In genomic region chr5:142313944-142314343, GRCm38 (mm10) we compare ENCODE assay signal across 8 mouse cellular contexts.
DNase-seq lines count a peak whose midpoint lies in the region; TF ChIP-seq lines count a peak whose summit lies in the region.

No protein-coding gene starts in this region.

- intact Hi-C loops in heart, postnatal 10 days (cut with DNase I), result loop anchor here (10.0 kb wide), 1 partner anchor 1439 kb away; no protein-coding TSS in a partner anchor

- H3K4me3 ChIP-seq in layer of hippocampus, adult 2 months, result no peak overlapping the region
- H3K4me3 ChIP-seq in forebrain, embryonic 10.5 days, result no peak overlapping the region
- no peak overlapping the region for H3K4me3 ChIP-seq in thymus, adult 2 months (ENCODE audit: control insufficient read depth, insufficient read depth, low read length)

- no peaks in the 10 kb centered on the region for H3K9me3 ChIP-seq in forebrain, embryonic 10.5 days

- H3K27me3 ChIP-seq in forebrain, embryonic 10.5 days (ENCODE audit: poor library complexity, severe bottlenecking), result no peaks in the 10 kb centered on the region
- H3K27me3 ChIP-seq in thymus, adult 2 months (ENCODE audit: control insufficient read depth, insufficient read depth, low read length), result no peaks in the 10 kb centered on the region

- TF ChIP-seq CTCF in layer of hippocampus, adult 2 months (conservative IDR thresholded peaks at IDR 0.05), result no peak
- TF ChIP-seq CTCF in thymus, adult 2 months (IDR thresholded peaks at IDR 0.05; ENCODE audit: borderline replicate concordance, control insufficient read depth, extremely low read depth, insufficient read depth, low read length, poor library complexity), result no peak

- 85% methylated on average over 8 of the region's 8 CpGs for WGBS in forebrain, embryonic 10.5 days
- 34% methylated on average over 8 of the region's 8 CpGs for WGBS in thymus, adult 2 months

- no peak for TF ChIP-seq POLR2A in thymus, adult 2 months (IDR thresholded peaks at IDR 0.05; ENCODE audit: control insufficient read depth, extremely low read depth, insufficient read depth, low read length, poor library complexity)

- H3K36me3 ChIP-seq in forebrain, embryonic 10.5 days (replicated peaks), result no peaks in the 10 kb centered on the region
- H3K36me3 ChIP-seq in thymus, adult 2 months (ENCODE audit: control insufficient read depth, insufficient read depth, low read length), result no peaks in the 10 kb centered on the region

- H3K27ac ChIP-seq in layer of hippocampus, adult 2 months, result 0 out of 2 replicates have a peak overlapping the region, but pooled peaks have one; percentile 33
- no peak overlapping the region for H3K27ac ChIP-seq in forebrain, embryonic 10.5 days
- H3K27ac ChIP-seq in thymus, adult 2 months (ENCODE audit: control insufficient read depth, insufficient read depth, low read length), result no peak overlapping the region

- 0 out of 2 replicates have a peak, but pooled peaks cover 6% of the 10 kb centered on the region for H3K4me1 ChIP-seq in forebrain, embryonic 10.5 days
- H3K4me1 ChIP-seq in thymus, adult 2 months (replicated peaks; ENCODE audit: control insufficient read depth, insufficient read depth, low read length), result no peaks in the 10 kb centered on the region

- DNase-seq in layer of hippocampus, adult 2 months (ENCODE audit: low spot score in 2 of 2), result peak; percentile 36 to 64
- DNase-seq in layer of hippocampus, postnatal 25 days (ENCODE audit: extremely low spot score in 1 of 2, low spot score in 1 of 2), result no peak
- DNase-seq in cerebellum, adult 9-10 months, result peak; percentile 24
- peak; percentile 59 to 60 for DNase-seq in heart, postnatal 10 days
- peak; percentile 71 for DNase-seq in skeletal muscle tissue, adult 2 months (ENCODE audit: low read depth, low spot score)
- no peak for DNase-seq in liver
- DNase-seq in forebrain, embryonic 10.5 days (ENCODE audit: extremely low spot score, low spot score), result no peak
- DNase-seq in thymus, adult 2 months, result no peak

Comparison
In these comparisons a context has a peak if more than half of its experiments do, and no peak if none do; other contexts are left out.
1. DNase-seq: peak in layer of hippocampus, adult 2 months (2 of 2), cerebellum, adult 9-10 months (single experiment), heart, postnatal 10 days (2 of 2) and skeletal muscle tissue, adult 2 months (single experiment); none in layer of hippocampus, postnatal 25 days (0 of 2), liver (single experiment), forebrain, embryonic 10.5 days (single experiment) and thymus, adult 2 months (single experiment).